Mouse (Mus musculus) lung, embryonic 14.5 days (tissue): ENCODE measurements around the gene Ighmbp2. TPM values are rescaled to one million over a fixed set of nuclear protein-coding genes. Genes with fewer than 3 reads are reported as not detected.

ENCODE experiments used
- ATAC-seq: fragments of 200-750 bp; cut with Nextera tagmentation; 2 replicates; pipeline ENCODE4 v1.8.0; 2017; ENCODE audit warnings: mild to moderate bottlenecking, moderate TSS enrichment, moderate library complexity; ENCODE audit not compliant: insufficient read depth
- DNase-seq: peaks from one replicate; pipeline ENCODE4 v3.0.0-alpha.2; 2015
- H3K27ac ChIP-seq: fragments of 300-500 bp; sonication (generic); 2 replicates; pipeline ENCODE4 v1.5.1; 2014; ENCODE audit warnings: low read depth, mild to moderate bottlenecking, moderate library complexity
- H3K27me3 ChIP-seq: fragments of 300-500 bp; sonication (generic); 2 replicates; pipeline ENCODE4 v1.6.1; 2014; ENCODE audit warnings: low read length, control low read depth; ENCODE audit not compliant: insufficient read depth
- H3K36me3 ChIP-seq: fragments of 300-500 bp; sonication (generic); 2 replicates; pipeline ENCODE4 v1.6.1; 2014; ENCODE audit warnings: control low read depth; ENCODE audit not compliant: insufficient read depth
- H3K4me1 ChIP-seq: fragments of 300-500 bp; sonication (generic); 2 replicates; pipeline ENCODE4 v1.6.1; 2014; ENCODE audit warnings: antibody characterized with exemption, control low read depth; ENCODE audit not compliant: insufficient read depth
- H3K4me2 ChIP-seq: fragments of 300-500 bp; sonication (generic); 2 replicates; pipeline ENCODE4 v1.6.1; 2014; ENCODE audit warnings: mild to moderate bottlenecking
- H3K4me3 ChIP-seq: fragments of 300-500 bp; sonication (generic); 2 replicates; pipeline ENCODE4 v1.5.1; 2014; ENCODE audit warnings: low read depth, low read length
- H3K9ac ChIP-seq: fragments of 300-500 bp; sonication (generic); 2 replicates; pipeline ENCODE4 v1.6.1; 2014
- H3K9me3 ChIP-seq: fragments of 300-500 bp; sonication (generic); 2 replicates; pipeline ENCODE4 v1.6.1; 2016; ENCODE audit warnings: low read depth, low read length, control low read depth
- CTCF ChIP-seq: IDR thresholded peaks from 2 replicates; pipeline ENCODE4 v1.5.1; 2016; ENCODE audit warnings: antibody characterized with exemption, low read depth
- WGBS: fragments of 180-500 bp; shearing (Covaris S2); extraction: QIAGEN DNeasy Blood & Tissue Kit; methylation state at CpG from one replicate; pipeline ENCODE4 v1.1.7; 2014; 5-methylcytosine and 5-hydroxymethylcytosine counted together
- polyA plus RNA-seq: library from polyadenylated mRNA; unstranded; fragments of >200 nt; fragmentation: Nextera tagmentation; extraction: Ambion mirVana; gene quantifications from 2 replicates; pipeline ENCODE4 v1.2.1, GENCODE M21; 2014

The Ighmbp2 gene
- polyA plus RNA-seq, 1 experiment from 2014 or later = 9.7 TPM

DNA sequence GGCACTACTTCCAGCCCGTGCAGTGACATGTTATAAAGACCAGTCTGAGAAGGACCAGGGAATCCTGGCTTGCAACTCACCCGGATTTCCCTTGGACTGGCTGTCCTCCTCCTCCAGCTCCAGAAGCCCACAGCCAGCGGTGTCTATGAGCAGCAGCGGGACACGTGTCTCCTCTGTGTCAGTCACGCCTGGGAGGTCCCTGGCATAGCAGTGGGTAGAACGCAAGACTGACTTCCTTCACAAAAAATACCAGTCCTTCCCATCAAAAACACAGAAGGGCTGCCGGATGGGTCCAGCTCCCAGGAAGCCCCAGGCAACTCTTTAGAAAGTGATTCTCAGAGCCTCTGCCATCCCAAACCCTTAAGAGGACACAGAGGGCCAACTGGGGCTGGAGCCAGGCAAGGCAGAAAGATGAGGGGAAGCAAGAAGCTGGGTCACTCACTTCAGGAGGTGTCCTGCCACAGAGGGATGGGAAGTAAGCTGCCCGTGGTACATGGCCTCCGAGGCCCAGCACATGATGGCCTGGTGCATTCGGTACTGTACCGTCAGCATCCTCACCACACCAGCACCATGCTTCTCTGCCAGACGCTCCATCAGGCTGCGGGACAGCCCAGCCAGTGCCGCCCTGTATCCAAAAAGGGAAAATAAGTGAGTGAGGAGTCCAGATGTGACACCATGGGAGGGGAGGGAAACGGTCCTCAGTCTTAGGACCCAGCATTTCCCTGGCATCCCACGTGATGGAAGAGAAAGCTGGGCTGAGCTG lies 14.4 kb downstream of the Ighmbp2 start:
- H3K9ac ChIP-seq = no peak overlapping the region
- no peak overlapping the region for H3K4me2 ChIP-seq
- TF ChIP-seq CTCF = no peak
- 92% methylated on average over 17 of the region's 17 CpGs for WGBS
- H3K4me1 ChIP-seq = no peaks in the 10 kb centered on the region
- DNase-seq (no peak), ATAC-seq (no peak)
- no peak overlapping the region for H3K27ac ChIP-seq
- H3K4me3 ChIP-seq = no peak overlapping the region
- no peaks in the 10 kb centered on the region for H3K9me3 ChIP-seq
- H3K36me3 ChIP-seq = peaks cover 90% of the 10 kb centered on the region
- no peaks in the 10 kb centered on the region for H3K27me3 ChIP-seq

DNA sequence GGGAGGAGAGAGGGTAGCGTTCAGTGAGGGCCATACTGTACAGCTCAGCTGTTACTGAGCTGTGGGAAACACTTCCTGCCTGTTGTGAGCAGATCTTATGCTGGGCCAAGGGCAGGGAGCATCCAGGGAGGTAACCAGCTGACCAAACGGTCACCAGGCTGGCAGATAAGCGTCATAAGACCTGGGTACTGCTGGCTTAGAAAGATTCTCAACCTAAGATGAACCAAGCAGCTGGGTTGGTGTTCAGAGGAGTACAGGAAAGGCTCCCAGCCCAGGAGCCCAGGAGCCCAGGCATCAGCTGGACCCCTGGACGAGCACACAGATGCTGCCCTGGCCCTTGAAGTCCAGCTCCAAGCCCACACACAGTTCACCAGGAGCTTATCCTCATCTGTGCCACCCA lies 15.5 kb downstream of the Ighmbp2 start:
- no peak for TF ChIP-seq CTCF
- H3K9ac ChIP-seq = no peak overlapping the region
- no peak for DNase-seq

DNA sequence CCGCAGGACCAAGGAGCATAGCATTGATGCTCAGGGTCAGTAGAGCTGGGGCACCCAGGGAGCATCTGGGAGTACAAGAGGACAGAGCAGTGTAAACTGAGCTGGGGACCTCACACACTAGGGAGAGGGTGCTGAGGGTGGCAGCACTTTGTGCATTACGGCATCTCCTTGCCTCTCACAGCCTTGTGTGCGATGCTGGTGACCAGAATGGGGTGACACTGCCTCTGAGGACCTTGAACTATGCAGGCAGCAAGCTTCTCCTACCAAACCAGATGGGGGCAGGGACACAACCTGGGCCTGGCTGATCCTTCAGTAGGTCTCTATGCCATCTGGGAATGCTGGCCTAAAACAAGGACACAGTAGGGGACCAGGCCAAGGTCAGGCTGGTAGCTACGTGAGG lies 16.1 kb downstream of the Ighmbp2 start:
- no peak overlapping the region for H3K4me3 ChIP-seq
- WGBS = 87% methylated on average over 4 of the region's 4 CpGs
- TF ChIP-seq CTCF = no peak
- H3K36me3 ChIP-seq = peaks cover 91% of the 10 kb centered on the region
- H3K4me1 ChIP-seq = no peaks in the 10 kb centered on the region
- H3K27me3 ChIP-seq = no peaks in the 10 kb centered on the region
- ATAC-seq (no peak), DNase-seq (no peak)
- H3K9me3 ChIP-seq = no peaks in the 10 kb centered on the region
- no peak overlapping the region for H3K4me2 ChIP-seq
- no peak overlapping the region for H3K27ac ChIP-seq
- H3K9ac ChIP-seq = no peak overlapping the region

More for the DNA sequence above, 15.5 kb downstream of the Ighmbp2 start:
- no peak overlapping the region for H3K27ac ChIP-seq
- 94% methylated on average over 4 of the region's 4 CpGs for WGBS
- no peaks in the 10 kb centered on the region for H3K4me1 ChIP-seq
- no peaks in the 10 kb centered on the region for H3K9me3 ChIP-seq
- ATAC-seq = no peak
- peaks cover 87% of the 10 kb centered on the region for H3K36me3 ChIP-seq
- no peaks in the 10 kb centered on the region for H3K27me3 ChIP-seq
- H3K4me3 ChIP-seq = no peak overlapping the region
- no peak overlapping the region for H3K4me2 ChIP-seq

DNA sequence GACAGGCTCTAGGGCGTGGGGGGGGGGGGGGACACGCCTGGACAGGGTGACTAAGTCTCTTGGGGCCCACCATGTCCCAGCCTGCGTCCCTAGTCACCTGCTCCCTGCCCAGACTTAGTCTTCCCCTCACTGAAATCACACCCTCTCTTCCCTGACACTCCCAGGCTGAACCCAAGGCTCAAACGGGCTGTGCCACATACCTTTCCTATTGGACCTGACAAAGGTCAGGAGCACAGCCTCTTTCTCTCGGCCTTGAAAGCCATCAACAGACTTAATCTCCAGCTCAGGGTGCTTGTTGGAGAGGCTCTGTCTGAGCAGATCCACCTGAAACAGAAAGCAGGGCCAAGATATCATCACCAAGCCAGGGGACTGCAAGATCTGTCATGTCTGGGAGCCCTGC lies 16.7 kb downstream of the Ighmbp2 start:
- no peaks in the 10 kb centered on the region for H3K4me1 ChIP-seq

DNA sequence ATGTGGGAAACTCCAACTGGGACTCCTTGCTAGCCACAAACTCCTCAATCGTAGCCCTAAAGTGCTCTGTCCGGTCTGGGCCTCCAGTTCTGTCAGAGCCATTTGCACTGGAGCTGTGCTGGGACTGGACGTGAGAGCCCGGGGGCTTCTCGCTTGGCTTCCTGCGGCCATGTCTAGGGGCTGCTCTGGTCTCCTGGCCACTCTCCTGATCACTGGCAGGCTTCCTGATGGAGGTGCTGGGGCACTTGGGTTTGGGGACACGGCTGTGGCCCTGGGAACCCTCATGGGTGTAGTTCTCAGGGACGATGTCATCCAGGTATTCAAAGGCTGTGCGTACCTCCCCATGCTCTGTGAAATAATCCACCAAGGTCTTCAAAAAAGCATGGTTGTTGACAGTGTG lies 17.6 kb downstream of the Ighmbp2 start:
- no peak overlapping the region for H3K27ac ChIP-seq
- no peak for TF ChIP-seq CTCF
- H3K9ac ChIP-seq = no peak overlapping the region
- 94% methylated on average over 9 of the region's 9 CpGs for WGBS
- peaks cover 91% of the 10 kb centered on the region for H3K36me3 ChIP-seq
- H3K27me3 ChIP-seq = no peaks in the 10 kb centered on the region
- H3K4me3 ChIP-seq = no peak overlapping the region
- DNase-seq (no peak), ATAC-seq (no peak)
- H3K4me1 ChIP-seq = no peaks in the 10 kb centered on the region
- H3K9me3 ChIP-seq = no peaks in the 10 kb centered on the region
- no peak overlapping the region for H3K4me2 ChIP-seq

More for the DNA sequence above, 16.7 kb downstream of the Ighmbp2 start:
- ATAC-seq (no peak), DNase-seq (no peak)
- no peaks in the 10 kb centered on the region for H3K9me3 ChIP-seq
- H3K36me3 ChIP-seq = peaks cover 91% of the 10 kb centered on the region
- H3K27ac ChIP-seq = no peak overlapping the region
- no peaks in the 10 kb centered on the region for H3K27me3 ChIP-seq
- H3K4me2 ChIP-seq = no peak overlapping the region
- H3K4me3 ChIP-seq = no peak overlapping the region
- 83% methylated on average over 4 of the region's 5 CpGs for WGBS
- TF ChIP-seq CTCF = no peak
- H3K9ac ChIP-seq = no peak overlapping the region

DNA sequence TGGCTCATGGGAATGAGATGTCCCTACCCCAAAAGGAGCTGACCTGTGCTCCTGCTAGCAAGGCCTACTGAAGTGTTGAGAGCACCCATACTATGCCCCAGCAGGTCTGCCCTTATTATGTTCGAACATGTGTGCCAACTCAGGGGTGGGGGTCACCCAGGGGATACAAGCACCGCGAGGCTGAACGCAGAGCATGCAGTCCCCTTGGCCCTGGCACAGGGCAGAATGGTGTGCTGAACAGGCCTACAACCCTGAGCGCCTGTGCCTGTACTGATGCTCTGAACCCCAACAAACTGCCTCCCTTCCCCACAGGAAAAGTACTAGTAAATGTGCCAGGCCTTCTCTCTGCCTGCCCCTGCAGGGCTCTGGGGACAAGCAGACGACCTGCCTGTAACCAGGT lies 18.5 kb downstream of the Ighmbp2 start:
- no peak for TF ChIP-seq CTCF
- H3K4me1 ChIP-seq = no peaks in the 10 kb centered on the region
- H3K9ac ChIP-seq = no peak overlapping the region
- H3K4me2 ChIP-seq = no peak overlapping the region
- no peak overlapping the region for H3K4me3 ChIP-seq
- no peak overlapping the region for H3K27ac ChIP-seq
- no peaks in the 10 kb centered on the region for H3K27me3 ChIP-seq
- ATAC-seq = no peak
- peaks cover 90% of the 10 kb centered on the region for H3K36me3 ChIP-seq
- H3K9me3 ChIP-seq = no peaks in the 10 kb centered on the region
- 90% methylated on average over 6 of the region's 6 CpGs for WGBS
- no peak for DNase-seq

DNA sequence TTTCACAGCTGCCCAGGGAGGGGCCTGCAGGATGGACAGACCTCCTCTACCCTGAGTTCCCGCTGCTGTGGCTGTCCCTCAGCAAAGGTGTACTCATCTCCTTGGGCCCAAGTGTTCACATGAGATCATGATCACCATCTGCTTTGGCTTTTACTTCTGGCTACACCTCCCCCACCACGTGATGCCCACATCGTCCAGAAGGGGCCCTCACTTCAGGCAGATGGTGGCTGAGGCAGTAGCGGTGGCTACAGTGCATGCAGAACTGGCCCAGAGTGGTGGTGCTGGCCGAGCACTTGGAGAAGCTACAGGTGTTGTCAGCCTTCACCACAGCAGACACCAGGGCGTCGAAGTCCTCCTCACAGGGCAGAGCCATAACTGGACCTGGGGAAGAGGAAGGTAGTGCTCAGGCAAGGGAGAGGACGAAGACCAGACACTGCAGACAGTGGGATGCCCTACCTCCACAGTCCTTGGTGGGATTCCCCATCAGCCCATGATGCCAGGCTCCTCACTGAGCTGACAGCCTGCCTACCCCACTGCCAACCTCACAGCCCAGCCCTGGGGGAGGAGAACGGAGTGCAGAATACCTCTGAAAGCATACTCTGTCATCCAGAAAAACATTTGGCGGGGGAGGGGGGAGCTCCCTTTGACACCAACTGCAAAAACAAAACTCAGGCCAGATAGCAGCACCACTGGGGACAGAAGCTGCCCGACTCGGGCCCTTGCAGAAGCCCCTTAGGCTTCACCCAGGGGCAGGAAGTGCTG lies 20.9 kb downstream of the Ighmbp2 start:
- Histone ChIP-seq H3K9me3 (no peaks in the 10 kb centered on the region), H3K4me3 (no peak overlapping the region), H3K4me2 (no peak overlapping the region), H3K27ac (no peak overlapping the region), H3K27me3 (no peaks in the 10 kb centered on the region), H3K36me3 (peaks cover 66% of the 10 kb centered on the region), H3K9ac (no peak overlapping the region), H3K4me1 (no peaks in the 10 kb centered on the region)
- DNase-seq = no peak
- no peak for ATAC-seq
- 85% methylated on average over 12 of the region's 12 CpGs for WGBS
- no peak for TF ChIP-seq CTCF
